Mouse (Mus musculus) spleen, postnatal 10 days (tissue): Measurements from ENCODE around the gene Ptpre.

Source experiments
- DNase-seq, 2 experiments: peaks; one replicate each; pipeline ENCODE4 v3.0.0; 2021 to 2022; ENCODE audit warnings: low spot score in 2 of 2

The Ptpre gene

DNA sequence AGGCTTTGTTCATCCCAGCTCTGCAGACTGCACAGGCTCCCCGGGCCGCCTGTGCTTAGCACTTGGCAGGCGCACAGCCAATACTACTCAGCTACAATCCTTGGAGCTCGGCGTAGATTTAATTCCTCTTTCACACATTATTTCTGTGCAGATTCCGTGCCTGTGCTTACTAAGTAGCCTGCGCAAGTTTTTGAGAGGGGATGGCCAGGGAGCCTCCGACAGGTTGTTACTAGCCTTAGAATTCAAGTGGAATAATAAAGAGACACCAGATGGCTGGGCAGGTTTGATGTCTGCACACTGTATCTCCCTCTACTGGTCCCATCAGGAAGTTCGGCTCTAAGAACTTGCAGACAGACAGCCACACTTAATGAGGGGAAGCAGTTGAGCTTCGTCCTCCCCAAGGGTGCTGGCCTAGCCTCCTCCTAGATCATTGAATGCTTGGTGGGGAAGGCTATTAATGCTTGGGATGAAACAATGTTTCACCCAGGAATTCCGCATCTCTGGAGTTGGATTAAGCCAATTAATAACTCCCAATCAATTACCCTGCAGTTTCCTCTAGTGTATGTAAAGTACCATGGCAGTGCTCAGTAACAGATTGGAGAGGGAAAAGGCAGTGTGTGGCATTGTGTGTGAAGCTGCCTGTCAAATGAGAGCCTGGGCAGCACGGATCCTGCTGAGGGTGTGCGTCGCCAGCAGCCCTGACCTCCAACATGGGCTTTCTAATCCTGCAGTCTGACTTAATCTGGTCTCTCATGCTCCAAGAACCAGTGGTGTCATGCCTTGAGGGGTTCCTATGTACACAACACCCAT lies 104.6 kb downstream of the Ptpre start:
- DNase-seq, result peak in 1 of 2 experiments; percentile 42

DNA sequence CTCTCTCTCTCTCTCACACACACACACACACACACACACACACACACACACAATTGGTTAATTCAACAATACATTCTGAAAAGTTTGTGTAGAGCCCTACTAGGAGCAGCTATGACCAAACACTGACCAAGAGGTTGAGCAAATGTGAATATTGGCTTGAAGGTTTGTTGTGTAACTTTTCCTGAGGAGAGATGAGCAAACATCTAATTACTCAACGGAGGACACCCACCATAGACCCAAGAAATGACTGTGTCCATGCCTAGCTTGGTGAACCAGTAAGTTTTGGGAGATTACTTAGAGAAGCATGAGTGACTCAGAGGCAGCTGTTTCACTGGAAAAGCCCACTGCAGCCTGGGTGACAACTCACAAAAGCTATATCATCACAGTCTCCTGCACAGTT lies 107.2 kb downstream of the Ptpre start:
- DNase-seq, result no peak

DNA sequence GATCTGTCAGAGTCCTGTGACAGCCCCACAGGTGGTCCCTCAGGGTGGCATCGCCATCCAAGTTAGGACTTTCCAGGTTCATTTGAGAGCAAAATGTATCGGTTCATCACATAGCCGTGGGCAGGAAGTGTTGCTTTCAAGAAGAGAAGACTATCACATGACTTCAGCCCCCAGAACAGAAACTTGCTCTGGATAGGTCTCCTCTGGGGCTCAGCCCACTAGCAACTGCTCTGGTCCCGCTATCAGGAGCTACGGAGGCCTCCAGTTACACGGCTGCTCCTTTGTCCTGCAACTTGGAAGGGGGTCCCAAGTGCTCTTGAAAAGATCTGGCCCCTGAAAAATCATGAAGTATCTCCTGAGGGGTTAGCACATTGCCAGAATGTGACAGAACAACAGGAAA lies 109.7 kb downstream of the Ptpre start:
- no peak for DNase-seq

DNA sequence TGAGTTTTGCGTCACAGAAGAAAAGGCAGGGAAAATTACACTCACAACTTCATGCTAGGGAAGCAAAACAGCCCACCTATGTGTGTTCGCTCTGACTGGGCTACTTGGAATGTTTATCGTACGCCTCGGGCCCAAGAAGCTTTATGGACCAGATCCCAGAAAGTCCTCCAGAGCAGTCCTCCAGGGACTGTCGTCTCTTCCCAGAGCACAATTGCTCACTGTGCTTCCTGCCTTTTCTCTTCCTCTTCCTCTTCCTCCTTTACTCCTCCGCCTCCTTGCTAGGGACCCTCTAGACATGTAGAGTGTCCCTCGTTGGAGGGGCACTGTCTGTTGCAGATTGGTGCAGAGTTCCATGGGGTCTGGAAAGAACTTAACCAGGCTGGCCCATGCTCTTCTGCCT lies 111.5 kb downstream of the Ptpre start:
- no peak for DNase-seq

DNA sequence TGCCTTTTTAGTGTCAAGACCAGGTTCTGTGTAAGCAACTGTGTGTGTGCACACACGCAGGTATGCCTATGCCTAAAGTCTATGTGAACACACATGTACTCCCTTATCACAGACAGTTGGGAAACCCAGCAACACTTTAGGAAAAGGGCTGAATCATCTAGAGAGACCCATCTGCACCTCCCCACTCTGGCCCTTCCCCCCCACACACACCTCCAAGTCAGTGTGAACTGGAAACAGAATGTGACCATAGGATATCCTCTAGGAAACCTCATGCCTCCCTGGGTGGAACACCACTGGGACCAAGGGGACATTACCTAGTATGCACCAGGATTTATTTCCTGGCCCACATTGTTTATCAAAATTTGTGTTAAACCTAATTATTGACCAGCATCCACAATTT lies 112.0 kb downstream of the Ptpre start:
- no peak for DNase-seq

DNA sequence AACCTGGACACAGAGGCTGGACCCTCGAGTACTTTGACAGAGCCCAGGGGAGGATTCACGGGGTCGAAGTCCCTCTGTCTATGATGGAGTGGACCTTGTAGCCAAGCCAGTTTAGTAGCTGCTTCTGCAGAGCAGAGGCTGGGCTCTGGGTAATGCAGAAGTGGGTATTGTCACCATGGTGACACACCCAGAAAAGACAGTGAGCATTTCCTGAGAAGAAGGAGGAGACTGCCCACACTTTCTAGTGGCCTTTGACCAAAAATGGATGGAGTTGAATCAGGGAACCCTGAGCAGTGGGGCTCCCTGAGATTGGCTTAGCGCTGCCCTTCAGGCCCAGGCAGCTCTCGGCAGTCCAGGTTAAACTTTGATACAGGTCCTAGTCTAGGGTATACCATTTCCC lies 112.8 kb downstream of the Ptpre start:
- DNase-seq, result no peak

DNA sequence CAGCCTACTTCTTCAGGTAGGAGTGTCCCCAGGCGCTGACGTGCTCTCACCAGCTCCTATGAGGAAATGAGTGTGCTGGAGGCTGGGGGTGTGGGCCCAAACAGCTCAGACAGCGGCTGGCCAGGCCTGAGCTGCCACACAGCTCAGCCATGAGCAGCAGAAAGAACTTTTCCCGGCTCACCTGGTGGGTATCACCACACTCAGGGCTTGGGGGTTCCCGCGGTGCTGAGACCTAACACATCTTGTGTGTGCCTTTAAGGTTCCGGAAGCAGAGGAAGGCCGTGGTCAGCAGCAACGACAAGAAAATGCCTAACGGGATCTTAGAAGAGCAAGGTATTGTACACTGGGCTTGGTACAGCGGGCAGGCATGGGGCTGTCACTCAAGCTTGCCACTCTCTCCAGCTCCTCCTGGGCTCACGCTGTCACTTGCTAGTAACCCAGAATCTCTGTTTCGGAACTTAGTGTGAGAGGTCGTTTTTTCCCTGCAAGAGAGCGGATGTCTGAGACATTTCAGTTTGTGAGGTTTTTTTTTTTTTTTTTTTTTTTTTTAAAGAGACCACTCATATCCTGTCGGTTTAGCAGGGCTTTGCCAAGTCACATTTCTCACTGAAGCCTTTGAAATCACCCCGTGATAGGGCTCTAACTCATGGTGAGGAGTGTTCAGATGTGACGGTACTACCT lies 114.7 kb downstream of the Ptpre start:
- peak; percentile 32 to 50 for DNase-seq

DNA sequence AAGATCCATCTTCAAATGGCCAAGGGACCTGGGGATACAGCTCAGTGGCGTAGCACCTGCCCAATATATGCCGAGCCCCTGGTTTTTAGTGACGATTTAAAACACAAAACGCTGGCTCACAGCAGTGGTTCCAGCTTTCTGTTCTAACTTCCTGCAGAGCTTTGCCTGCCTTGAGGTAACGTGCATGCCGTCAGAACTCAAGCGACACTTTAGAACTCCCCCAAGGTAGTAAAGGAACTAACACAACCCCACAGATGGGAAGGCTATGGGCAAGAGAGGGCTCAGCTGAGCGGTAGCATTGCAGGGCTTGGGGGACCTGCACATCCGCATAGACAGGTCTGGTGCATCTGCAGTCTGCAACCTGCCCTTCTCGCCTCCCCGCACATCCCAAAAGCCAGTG lies 115.5 kb downstream of the Ptpre start:
- peak in 1 of 2 experiments; percentile 22 for DNase-seq

DNA sequence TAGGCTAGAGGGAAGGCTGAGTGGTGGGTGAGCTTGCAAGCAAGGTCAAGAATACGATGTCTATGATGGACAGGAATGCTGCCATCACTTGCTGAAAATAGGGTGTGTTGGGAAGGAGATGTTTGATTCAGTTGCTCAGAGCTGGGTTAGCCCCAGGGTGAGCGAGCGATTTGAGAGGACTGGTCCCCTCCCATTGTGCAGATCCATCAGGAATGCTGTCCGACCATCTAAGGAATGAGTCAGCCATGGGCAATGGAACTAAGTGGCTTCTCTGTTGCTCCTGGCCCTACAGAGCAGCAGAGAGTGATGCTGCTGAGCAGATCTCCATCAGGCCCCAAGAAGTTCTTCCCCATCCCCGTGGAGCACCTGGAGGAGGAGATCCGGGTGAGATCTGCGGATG lies 116.3 kb downstream of the Ptpre start:
- no peak for DNase-seq

DNA sequence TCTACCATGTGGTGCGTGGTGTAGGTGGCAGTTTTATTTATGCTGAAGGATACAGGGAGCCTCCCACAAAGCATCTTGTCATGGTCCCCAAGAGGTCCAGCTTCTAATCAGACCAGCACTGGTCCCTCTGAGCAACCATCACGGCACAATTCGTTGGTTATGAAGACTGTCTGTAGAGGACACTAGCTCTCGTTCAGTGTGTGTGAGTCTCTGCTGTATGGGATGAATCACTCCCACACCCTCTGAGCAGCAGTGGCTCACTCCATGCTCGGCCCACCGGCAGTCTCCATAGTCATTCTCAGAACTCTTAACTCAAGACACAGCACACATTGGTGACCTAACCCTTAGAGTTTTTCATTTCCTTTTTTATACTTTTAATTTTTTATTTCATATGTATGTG lies 117.0 kb downstream of the Ptpre start:
- DNase-seq, result no peak

DNA sequence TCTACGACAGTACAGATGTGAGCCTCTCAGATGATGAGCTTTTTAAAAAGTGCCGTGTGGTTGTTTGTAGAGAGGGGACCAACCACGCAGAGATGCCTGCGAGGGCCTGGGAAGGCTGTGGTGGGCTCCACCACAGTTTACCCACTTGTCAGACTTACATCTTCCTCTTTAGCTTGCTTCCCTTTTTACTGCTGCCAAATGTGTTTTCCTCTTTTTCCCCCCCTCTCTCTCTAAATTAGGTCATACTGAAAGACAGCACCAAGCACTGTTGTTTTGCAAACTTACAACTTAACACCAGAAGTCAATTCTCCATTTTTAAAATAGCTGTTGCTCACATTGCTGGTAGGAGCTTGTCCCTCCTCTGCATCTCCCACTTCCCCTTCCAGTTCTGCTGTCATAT lies 117.8 kb downstream of the Ptpre start:
- no peak for DNase-seq

DNA sequence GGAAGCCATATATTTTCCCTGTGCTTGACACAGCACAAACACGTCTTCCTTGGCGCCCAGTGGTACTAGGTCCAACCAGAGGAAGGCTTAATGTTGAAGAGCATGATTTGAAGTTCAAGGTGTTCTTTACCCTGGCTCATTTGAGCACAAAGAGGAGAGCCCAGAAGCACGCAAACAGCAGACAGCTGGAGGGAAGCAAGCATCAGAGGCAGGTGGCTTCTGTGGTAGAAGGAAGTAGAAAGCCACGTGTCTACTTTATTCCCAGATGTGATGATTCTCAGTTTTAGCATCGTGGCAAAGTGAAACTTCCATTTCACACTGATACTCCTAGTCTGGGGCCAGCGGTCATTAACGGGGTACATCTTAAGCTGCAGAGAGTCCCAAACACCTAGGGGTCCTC lies 120.9 kb downstream of the Ptpre start:
- DNase-seq, result no peak

DNA sequence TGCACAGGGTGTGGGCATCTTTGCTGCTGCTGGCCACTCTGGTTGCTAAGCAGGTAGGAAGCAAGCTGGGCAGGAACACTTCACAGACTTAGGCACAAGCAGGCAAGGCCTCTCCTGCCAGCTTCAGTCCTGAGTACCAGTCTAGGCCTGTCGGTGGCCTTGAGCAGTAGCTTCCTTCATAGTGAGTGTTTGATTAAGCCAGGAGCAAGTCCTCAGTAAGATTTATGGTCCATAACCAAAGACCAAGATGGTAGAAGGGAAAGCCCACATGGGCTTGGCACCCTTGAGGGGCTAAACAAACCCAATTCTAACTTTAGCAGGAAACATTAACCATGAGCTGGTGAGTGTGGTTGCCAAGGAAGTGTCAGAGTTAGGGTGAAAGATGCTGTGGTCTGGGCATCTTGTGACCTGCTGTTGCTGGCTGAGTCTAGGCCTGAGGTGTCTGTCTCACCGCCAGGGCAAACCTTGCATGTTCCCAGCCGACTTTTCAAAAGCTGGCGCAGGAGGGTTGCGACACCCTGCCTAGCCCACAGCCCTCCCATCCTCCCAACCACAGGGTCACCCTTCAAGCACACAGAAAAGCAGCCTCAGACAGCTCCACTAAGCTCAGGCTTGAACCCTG lies 122.1 kb downstream of the Ptpre start:
- no peak for DNase-seq

DNA sequence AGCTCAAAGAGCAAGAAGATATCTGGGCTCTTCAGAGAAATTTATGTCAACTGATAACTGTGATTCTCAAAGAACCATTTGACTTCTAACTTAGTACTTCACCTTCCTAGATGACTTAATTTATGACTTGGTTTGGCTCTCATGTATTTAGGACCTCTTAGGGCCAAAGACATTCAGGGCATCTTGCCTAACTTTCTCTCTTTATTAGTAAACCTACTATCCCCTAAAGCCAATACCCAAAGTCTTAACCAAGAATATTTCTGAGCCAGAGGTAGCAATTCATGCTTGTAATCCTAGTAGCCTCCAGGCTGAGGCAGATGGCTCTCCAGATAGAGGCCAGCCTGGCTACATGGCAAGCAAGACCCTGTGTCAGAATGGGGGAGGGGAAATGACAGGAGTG lies 123.0 kb downstream of the Ptpre start:
- no peak for DNase-seq

DNA sequence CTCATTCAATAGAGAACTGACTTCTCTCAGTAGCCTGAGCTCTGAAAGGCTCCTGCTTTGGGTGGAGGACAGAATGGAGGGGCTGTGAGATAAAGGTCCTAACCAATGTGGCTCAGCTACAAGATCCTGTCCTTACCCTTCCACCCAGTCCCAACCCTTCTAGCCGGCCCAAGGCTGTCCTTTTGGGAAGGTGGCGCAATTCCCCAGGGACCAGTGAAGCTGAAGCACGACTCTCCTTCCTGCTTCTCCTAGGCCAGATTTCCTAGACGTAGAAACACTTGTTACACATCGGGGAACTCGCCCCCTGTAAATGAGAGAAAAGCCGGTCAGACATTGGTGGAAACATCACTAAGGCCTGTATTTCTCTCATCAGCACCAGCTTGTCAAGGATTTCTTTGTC lies 126.9 kb downstream of the Ptpre start:
- DNase-seq, result no peak

DNA sequence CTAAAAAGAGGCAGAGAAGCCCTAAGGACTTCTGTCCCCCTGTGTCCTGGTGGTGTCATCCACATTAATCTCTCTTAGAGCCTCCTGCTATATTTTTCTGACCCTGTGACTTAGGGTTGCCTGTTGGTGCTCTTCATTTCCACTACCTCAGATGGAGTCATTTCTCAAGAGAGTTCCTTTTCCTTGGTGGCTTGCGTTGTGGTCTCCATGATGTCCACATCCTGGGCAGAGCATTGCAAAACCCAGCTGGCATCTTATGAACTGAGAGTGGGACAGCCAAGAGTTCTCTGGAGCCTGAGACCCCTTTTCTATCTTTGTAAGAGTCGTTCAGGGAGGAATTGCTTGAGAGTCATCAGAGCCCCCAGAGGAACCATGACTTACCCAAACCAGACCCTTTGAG lies 129.0 kb downstream of the Ptpre start:
- no peak for DNase-seq

DNA sequence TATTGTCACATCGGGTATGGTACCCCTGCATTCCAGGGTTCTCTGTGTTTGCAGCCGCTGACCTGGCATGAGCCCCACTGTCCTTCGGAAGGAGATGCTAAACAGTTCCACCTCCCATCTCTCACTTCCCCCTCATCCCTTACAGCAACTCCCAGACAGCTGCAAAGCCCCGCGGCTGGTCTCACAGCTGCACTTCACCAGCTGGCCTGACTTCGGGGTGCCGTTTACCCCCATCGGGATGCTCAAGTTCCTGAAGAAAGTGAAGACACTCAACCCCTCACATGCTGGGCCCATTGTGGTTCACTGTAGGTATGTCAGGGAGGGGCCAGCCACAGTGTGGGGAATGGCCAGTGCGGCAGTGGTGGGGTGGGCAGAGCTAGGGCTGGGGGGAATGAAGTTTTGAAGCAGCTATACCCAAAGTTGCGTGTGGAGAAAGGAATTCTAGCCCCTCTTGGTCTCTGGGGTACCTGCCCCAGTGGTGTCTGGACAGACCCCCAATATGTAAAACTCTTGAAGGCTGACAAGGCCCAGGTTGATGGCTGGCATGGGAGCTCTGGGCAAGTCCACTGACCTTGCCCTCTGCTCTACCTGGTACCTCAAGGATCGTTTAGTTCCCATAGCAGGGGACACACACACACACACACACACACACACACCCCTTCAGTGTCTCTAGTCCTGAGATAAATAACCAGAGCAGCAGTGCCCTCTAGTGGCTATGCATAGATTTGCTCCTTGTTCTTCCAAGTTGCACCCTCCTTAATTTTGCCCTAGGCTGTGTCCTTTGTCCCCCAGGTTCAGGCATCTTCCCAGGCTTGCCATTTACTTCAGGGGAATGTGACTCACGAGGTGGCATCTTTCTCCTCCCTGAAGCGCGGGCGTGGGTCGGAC lies 131.8 kb downstream of the Ptpre start:
- peak in 1 of 2 experiments; percentile 73 for DNase-seq

DNA sequence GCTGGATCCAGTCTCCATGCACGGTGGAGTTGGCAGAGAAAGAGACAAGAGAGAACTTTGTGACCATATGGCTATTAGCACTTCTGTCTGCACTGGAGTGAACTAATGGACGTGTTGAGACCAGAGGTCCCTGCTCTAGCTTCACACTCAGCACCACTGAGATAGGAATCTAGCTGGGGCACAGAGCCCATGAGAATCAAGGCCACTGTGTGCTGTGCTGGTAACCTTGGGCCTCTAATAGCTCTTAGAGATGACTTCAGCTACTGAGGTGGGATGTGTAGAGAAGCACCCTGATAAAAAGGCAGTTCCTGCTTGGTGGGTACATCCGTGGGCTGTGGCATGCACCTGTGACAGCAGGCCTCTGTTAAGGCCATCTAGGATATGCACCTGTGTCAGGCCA lies 136.3 kb downstream of the Ptpre start:
- no peak for DNase-seq

DNA sequence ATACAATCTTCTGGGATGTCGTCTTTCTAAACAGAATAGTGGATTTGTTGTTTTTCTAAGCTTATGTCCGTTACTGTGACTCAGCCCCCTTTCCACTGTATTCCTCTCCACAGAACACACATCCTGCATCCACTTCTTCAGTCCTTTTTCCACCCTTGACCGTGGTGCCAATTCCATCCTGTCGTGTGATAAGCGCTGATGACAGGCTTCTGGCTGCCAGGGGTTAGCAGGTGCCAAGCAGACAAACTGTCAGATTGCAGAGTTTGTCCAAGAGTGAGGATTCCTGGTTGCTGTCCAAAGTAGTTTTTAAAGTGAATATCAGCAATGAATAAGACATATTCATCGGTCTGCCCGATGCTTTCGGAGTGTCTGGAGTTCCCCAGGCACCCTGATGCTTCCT lies 139.4 kb downstream of the Ptpre start:
- DNase-seq, result no peak

DNA sequence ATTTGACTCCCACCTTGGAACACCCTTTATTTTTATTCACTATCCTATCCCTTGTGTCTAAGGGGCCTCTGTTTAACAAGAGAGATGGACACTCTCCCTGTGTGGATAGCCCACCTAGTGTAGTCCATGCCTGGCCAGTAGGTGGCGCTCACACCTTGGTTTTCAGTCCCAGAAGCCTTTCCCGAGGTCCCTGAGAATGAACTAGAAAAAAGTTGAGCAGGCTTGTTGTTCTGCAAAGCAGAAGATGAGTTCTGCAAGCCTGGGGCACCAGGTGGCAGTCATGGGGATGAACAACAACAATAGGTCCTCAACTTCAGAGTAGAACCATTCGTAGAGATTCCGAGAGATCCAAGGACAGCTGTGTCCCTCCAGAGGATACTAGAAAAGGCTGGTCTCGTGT lies 143.1 kb downstream of the Ptpre start:
- peak; percentile 72 to 87 for DNase-seq

DNA sequence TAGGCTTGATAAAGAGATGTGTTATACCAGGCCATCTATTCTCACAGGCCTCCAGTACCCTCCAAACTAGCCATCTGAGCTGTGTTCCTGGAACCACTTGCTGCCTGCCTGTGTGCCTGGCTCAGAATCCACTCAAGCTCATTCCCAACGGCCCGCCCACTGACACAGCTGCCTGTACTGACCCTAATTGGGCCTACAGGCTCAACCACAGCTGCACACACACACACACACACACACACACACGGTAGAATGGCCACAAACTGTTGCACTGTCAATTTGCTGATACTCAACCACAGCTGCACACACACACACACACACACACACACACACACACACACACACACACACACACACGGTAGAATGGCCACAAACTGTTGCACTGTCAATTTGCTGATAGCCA lies 146.8 kb downstream of the Ptpre start:
- DNase-seq, result peak in 1 of 2 experiments; percentile 40

DNA sequence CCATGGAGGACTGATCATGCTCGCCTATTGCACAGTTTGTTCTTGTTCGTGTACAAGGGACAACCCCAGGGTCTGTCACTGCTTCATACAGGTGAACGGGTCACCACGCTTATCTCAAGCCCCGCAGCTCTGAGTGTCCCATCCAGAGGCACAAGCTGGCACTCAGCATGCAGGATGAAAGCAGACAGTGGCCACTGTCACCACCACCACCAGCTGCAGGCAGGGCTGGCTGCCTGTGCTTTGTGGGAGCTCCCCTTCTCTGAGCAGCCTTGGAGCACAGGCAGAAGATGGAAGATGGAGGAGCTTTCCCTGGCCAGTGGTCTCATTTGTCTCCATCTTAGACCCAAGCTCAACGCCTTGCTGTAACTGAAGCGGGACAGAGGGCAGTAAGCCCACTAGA lies 147.7 kb downstream of the Ptpre start:
- DNase-seq, result peak in 1 of 2 experiments; percentile 38
